Mouse (Mus musculus) spleen, adult 2 months (tissue): ENCODE data around the gene Hemk1.
"Not testable (repeated sequence)": the region's sequence is repeated elsewhere in the genome, so short reads cannot be mapped to it uniquely, and the experiment has no call there.

Source experiments
- CTCF ChIP-seq: fragments of 200-500 bp; IDR thresholded peaks from 2 replicates; pipeline ENCODE4 v1.5.1; 2011; ENCODE audit warnings: mild to moderate bottlenecking, inconsistent platforms; ENCODE audit not compliant: insufficient read depth, insufficient read length, insufficient replicate concordance; ENCODE audit errors: extremely low read depth
- POLR2A ChIP-seq: fragments of 200-500 bp; IDR thresholded peaks from 2 replicates; pipeline ENCODE4 v1.6.1; 2011; ENCODE audit warnings: low read depth, low read length, inconsistent platforms

DNA sequence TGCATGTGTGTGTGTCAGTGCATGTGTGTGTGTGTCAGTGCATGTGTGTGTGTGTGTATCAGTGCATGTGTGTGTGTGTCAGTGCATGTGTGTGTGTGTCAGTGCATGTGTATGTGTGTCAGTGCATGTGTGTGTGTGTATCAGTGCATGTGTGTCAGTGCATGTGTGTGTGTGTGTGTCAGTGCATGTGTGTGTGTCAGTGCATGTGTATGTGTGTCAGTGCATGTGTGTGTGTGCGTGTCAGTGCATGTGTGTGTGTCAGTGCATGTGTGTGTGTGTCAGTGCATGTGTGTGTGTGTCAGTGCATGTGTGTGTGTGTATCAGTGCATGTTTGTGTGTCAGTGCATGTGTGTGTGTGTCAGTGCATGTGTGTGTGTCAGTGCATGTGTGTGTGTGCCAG is 31.5 kb downstream of the Hemk1 start:
- TF ChIP-seq CTCF, POLR2A: not testable (repeated sequence)
